Mouse (Mus musculus) E14TG2a.4 (cell line): ENCODE data around the gene Gm5134.

Experiments
- H3K27me3 ChIP-seq: 2 replicates; pipeline ENCODE4 v1.6.1; 2014; ENCODE audit warnings: low read length, control low read depth; ENCODE audit not compliant: insufficient read depth
- H3K36me3 ChIP-seq: 2 replicates; pipeline ENCODE4 v1.6.1; 2014; ENCODE audit warnings: low read length, control low read depth; ENCODE audit not compliant: insufficient read depth
- H3K4me1 ChIP-seq: replicated peaks from 2 replicates; pipeline ENCODE4 v1.6.1; 2014; ENCODE audit warnings: low read depth, low read length, control low read depth
- H3K4me3 ChIP-seq: replicated peaks from 2 replicates; pipeline ENCODE4 v1.5.1; 2014; ENCODE audit warnings: mild to moderate bottlenecking, low read length
- H3K9me3 ChIP-seq: 2 replicates; pipeline ENCODE4 v1.6.1; 2014; ENCODE audit warnings: low read length, control low read depth
- CTCF ChIP-seq: conservative IDR thresholded peaks from 2 replicates; pipeline ENCODE4 v1.5.1; 2014; ENCODE audit warnings: low read length
- NANOG ChIP-seq: IDR thresholded peaks from 2 replicates; pipeline ENCODE4 v1.6.1; 2014; ENCODE audit warnings: borderline replicate concordance, low read length, mixed read lengths
- POU5F1 ChIP-seq: IDR thresholded peaks from 2 replicates; pipeline ENCODE4 v1.6.1; 2014; ENCODE audit warnings: low read length, borderline replicate concordance

Gene Gm5134

DNA sequence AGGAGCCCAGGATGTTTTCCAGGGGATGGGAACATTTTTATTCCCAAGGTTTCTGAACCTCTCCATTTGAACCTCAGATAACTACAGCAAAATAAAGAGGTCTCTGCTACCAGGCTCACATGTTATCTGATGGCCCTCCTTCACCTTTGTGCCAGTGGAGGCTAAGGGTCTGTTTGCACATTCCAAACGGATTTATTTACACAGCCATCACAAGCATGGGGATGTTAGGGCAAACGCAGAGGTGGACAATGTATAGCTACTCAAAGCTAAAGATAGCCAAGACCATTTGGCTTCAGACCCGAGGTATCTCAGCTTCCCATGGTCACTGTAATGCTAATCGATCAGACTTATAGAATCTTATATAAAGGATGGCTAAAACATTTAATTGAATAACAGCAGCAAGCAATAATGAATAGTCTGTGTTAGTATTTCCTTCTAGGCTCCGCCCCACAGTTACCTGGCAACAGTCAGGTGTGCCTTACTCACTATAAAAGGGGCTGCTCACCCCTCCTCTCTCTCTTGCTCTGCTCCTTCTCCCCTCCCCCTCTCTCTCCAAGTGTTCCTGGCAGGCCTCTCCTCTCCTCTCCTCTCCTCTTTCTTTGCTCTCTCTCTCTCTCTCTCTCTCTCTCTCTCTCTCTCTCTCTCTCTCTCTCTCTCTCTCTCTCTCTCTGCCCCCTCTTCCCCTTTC, 93.0 kb downstream of the Gm5134 start:
- Histone ChIP-seq H3K36me3 (peaks cover 21% of the 10 kb centered on the region), H3K4me3 (no peak overlapping the region), H3K27me3 (no peaks in the 10 kb centered on the region), H3K4me1 (peaks cover 80% of the 10 kb centered on the region), H3K9me3 (peaks cover under 1% of the 10 kb centered on the region)
- TF ChIP-seq NANOG (no peak), POU5F1 (no peak), CTCF (no peak)

- Histone ChIP-seq H3K27me3 (no peaks in the 10 kb centered on the region), H3K36me3 (peaks cover 6% of the 10 kb centered on the region), H3K9me3 (peaks cover 6% of the 10 kb centered on the region), H3K4me1 (peaks cover 70% of the 10 kb centered on the region), H3K4me3 (no peak overlapping the region)
- no peak for TF ChIP-seq NANOG
- no peak for TF ChIP-seq CTCF
Observed at GRCm38 (mm10) chr10:76048967-76049366, 94.7 kb downstream of the Gm5134 start.

- Histone ChIP-seq H3K9me3 (peaks cover 6% of the 10 kb centered on the region), H3K27me3 (0 out of 2 replicates have a peak, but pooled peaks cover 3% of the 10 kb centered on the region), H3K36me3 (no peaks in the 10 kb centered on the region), H3K4me1 (peaks cover 41% of the 10 kb centered on the region), H3K4me3 (peak overlapping the region; percentile 39; the same call in 1 of the 2 replicates)
- TF ChIP-seq POU5F1 (no peak), NANOG (no peak), CTCF (no peak)
Observed at GRCm38 (mm10) chr10:76051860-76052259, 97.5 kb downstream of the Gm5134 start.
